Mouse (Mus musculus): ENCODE results near the gene Fam120a.

The Fam120a gene

GRCm38 (mm10) chr13:48919756-48920415, 47.9 kb downstream of the Fam120a start:
- no peak for DNase-seq (ENCODE audit: low read depth in 1 of 2, low spot score in 2 of 2)

GRCm38 (mm10) chr13:48917113-48917599, 50.7 kb downstream of the Fam120a start:
- DNase-seq (ENCODE audit: low read depth in 1 of 2, low spot score in 2 of 2) = no peak

GRCm38 (mm10) chr13:48913680-48914079, 54.1 kb downstream of the Fam120a start:
- no peak for DNase-seq (ENCODE audit: low read depth in 1 of 2, low spot score in 2 of 2)

GRCm38 (mm10) chr13:48913141-48913540, 54.7 kb downstream of the Fam120a start:
- no peak for DNase-seq (ENCODE audit: low read depth in 1 of 2, low spot score in 2 of 2)

- no peak for DNase-seq (ENCODE audit: low read depth in 1 of 2, low spot score in 2 of 2)
These were observed 56.4 kb downstream of the Fam120a start for GRCm38 (mm10) chr13:48911426-48911825.

- DNase-seq (ENCODE audit: low read depth in 1 of 2, low spot score in 2 of 2) = no peak
These were observed 62.4 kb downstream of the Fam120a start for GRCm38 (mm10) chr13:48905458-48905857.

GRCm38 (mm10) chr13:48895376-48895775, 72.4 kb downstream of the Fam120a start:
- DNase-seq (ENCODE audit: low read depth in 1 of 2, low spot score in 2 of 2) = no peak

- DNase-seq (ENCODE audit: low read depth in 1 of 2, low spot score in 2 of 2) = no peak
These were observed 77.4 kb downstream of the Fam120a start for GRCm38 (mm10) chr13:48890260-48890960.

- DNase-seq (ENCODE audit: low read depth in 1 of 2, low spot score in 2 of 2) = peak; percentile 89 to 95
These were observed 89.3 kb downstream of the Fam120a start for GRCm38 (mm10) chr13:48878534-48878933.

- no peak for DNase-seq (ENCODE audit: low read depth in 1 of 2, low spot score in 2 of 2)
These were observed 90.0 kb downstream of the Fam120a start for GRCm38 (mm10) chr13:48877805-48878204.

GRCm38 (mm10) chr13:48872726-48873125, 95.1 kb downstream of the Fam120a start:
- no peak for DNase-seq (ENCODE audit: low read depth in 1 of 2, low spot score in 2 of 2)

- no peak for DNase-seq (ENCODE audit: low read depth in 1 of 2, low spot score in 2 of 2)
These were observed 95.8 kb downstream of the Fam120a start for GRCm38 (mm10) chr13:48871887-48872606.

GRCm38 (mm10) chr13:48870771-48871731, 96.8 kb downstream of the Fam120a start, which contains the start of gene Phf2:
TSS of gene Phf2 (minus strand) at chr13:48871119.
- no peak for DNase-seq (ENCODE audit: low read depth in 1 of 2, low spot score in 2 of 2)

- DNase-seq (ENCODE audit: low read depth in 1 of 2, low spot score in 2 of 2) = peak in 1 of 2 experiments; percentile 33
These were observed 97.7 kb downstream of the Fam120a start for GRCm38 (mm10) chr13:48869950-48870770.

GRCm38 (mm10) chr13:48869600-48869949, 98.2 kb downstream of the Fam120a start:
- DNase-seq (ENCODE audit: low read depth in 1 of 2, low spot score in 2 of 2) = no peak

- no peak for DNase-seq (ENCODE audit: low read depth in 1 of 2, low spot score in 2 of 2)
These were observed 98.7 kb downstream of the Fam120a start for GRCm38 (mm10) chr13:48869088-48869487.

- DNase-seq (ENCODE audit: low read depth in 1 of 2, low spot score in 2 of 2) = no peak
These were observed 103.0 kb downstream of the Fam120a start for GRCm38 (mm10) chr13:48864673-48865356.

- no peak for DNase-seq (ENCODE audit: low read depth in 1 of 2, low spot score in 2 of 2)
These were observed 104.3 kb downstream of the Fam120a start for GRCm38 (mm10) chr13:48863556-48863955.

GRCm38 (mm10) chr13:48861913-48862312, 105.9 kb downstream of the Fam120a start:
- DNase-seq (ENCODE audit: low read depth in 1 of 2, low spot score in 2 of 2) = no peak
